Mouse (Mus musculus) liver, adult 2 months (tissue): Measurements from ENCODE around the gene Spata17. TPM values are rescaled to one million over a fixed set of nuclear protein-coding genes. Genes with fewer than 3 reads are reported as not detected.

Experiments
- DNase-seq: peaks from one replicate; pipeline ENCODE4 v3.0.0-alpha.2; 2011; ENCODE audit warnings: low read depth, low spot score; ENCODE audit errors: extremely low read depth
- H3K27ac ChIP-seq: fragments of 200-500 bp; replicated peaks from 2 replicates; pipeline ENCODE4 v1.5.1; 2012; ENCODE audit warnings: low read depth, mild to moderate bottlenecking, control low read depth, inconsistent platforms, low read length; ENCODE audit not compliant: insufficient read depth
- H3K27me3 ChIP-seq: fragments of 200-500 bp; 2 replicates; pipeline ENCODE4 v1.6.1; 2012; ENCODE audit warnings: mild to moderate bottlenecking, moderate library complexity, low read length, inconsistent platforms; ENCODE audit not compliant: control insufficient read depth, insufficient read depth
- H3K36me3 ChIP-seq: fragments of 200-500 bp; 2 replicates; pipeline ENCODE4 v1.6.1; 2012; ENCODE audit warnings: low read length, inconsistent platforms; ENCODE audit not compliant: control insufficient read depth, insufficient read depth
- H3K4me1 ChIP-seq: fragments of 200-500 bp; 2 replicates; pipeline ENCODE4 v1.6.1; 2011; ENCODE audit warnings: low read length; ENCODE audit not compliant: control insufficient read depth, insufficient read depth
- H3K4me3 ChIP-seq: fragments of 200-500 bp; 2 replicates; pipeline ENCODE4 v1.5.1; 2011; ENCODE audit warnings: low read depth, mild to moderate bottlenecking, control low read depth, low read length, moderate library complexity; ENCODE audit not compliant: insufficient read depth
- H3K79me2 ChIP-seq: fragments of 200-500 bp; 2 replicates; pipeline ENCODE4 v1.6.1; 2012; ENCODE audit warnings: inconsistent platforms, mild to moderate bottlenecking, low read length, moderate library complexity; ENCODE audit not compliant: control insufficient read depth, insufficient read depth
- H3K9ac ChIP-seq: fragments of 200-500 bp; 2 replicates; pipeline ENCODE4 v1.6.1; 2012; ENCODE audit warnings: low read depth, mild to moderate bottlenecking, control low read depth, inconsistent platforms, low read length
- CTCF ChIP-seq: fragments of 200-500 bp; IDR thresholded peaks from 2 replicates; pipeline ENCODE4 v1.5.1; 2011; ENCODE audit warnings: low read depth, low read length, control low read depth
- POLR2A ChIP-seq: fragments of 200-500 bp; IDR thresholded peaks from 2 replicates; pipeline ENCODE4 v1.6.1; 2011; ENCODE audit warnings: low read length, control low read depth; ENCODE audit not compliant: insufficient read depth; ENCODE audit errors: extremely low read depth
- WGBS: fragments of 180-500 bp; shearing (Covaris S2); methylation state at CpG from one replicate; pipeline ENCODE4 v1.1.7; 2018; 5-methylcytosine and 5-hydroxymethylcytosine counted together
- polyA plus RNA-seq: library from polyadenylated mRNA; depleted of rRNA; stranded (reverse); fragments of >200 nt; gene quantifications from 2 replicates; pipeline ENCODE4 v1.2.3, GENCODE M21; 2012
- total RNA-seq: library from RNA; depleted of rRNA; stranded (reverse); fragments of >200 nt; gene quantifications from 2 replicates; pipeline ENCODE4 v1.2.3, GENCODE M21; 2014

Spata17 gene
- total and polyA plus RNA-seq, 2 experiments, result 0.83 TPM; not detected in 1

- TF ChIP-seq POLR2A, result no peak
- no peak for TF ChIP-seq CTCF
- 83% methylated on average over 9 of the region's 9 CpGs for WGBS
- no peaks in the 10 kb centered on the region for H3K4me1 ChIP-seq
Observed at GRCm38 (mm10) chr1:187077352-187077751, 137.9 kb downstream of the Spata17 start.

GRCm38 (mm10) chr1:187077043-187077334 lies 138.3 kb downstream of the Spata17 start:
- no peak for DNase-seq
- Histone ChIP-seq H3K36me3 (no peaks in the 10 kb centered on the region), H3K9ac (no peak overlapping the region), H3K27me3 (no peaks in the 10 kb centered on the region), H3K27ac (no peak overlapping the region), H3K79me2 (no peaks in the 10 kb centered on the region), H3K4me1 (no peaks in the 10 kb centered on the region), H3K4me3 (no peak overlapping the region)
- TF ChIP-seq CTCF, result no peak
- no peak for TF ChIP-seq POLR2A
- WGBS, result 86% methylated on average over 3 of the region's 3 CpGs

More at GRCm38 (mm10) chr1:187077352-187077751, 137.9 kb downstream of the Spata17 start:
- H3K36me3 ChIP-seq, result no peaks in the 10 kb centered on the region
- no peak for DNase-seq
- H3K79me2 ChIP-seq, result no peaks in the 10 kb centered on the region
- no peak overlapping the region for H3K4me3 ChIP-seq
- H3K27ac ChIP-seq, result no peak overlapping the region
- no peak overlapping the region for H3K9ac ChIP-seq
- no peaks in the 10 kb centered on the region for H3K27me3 ChIP-seq

GRCm38 (mm10) chr1:187076198-187077042 lies 138.8 kb downstream of the Spata17 start:
- DNase-seq, result no peak
- Histone ChIP-seq H3K27ac (no peak overlapping the region), H3K79me2 (no peaks in the 10 kb centered on the region), H3K9ac (no peak overlapping the region), H3K4me3 (no peak overlapping the region), H3K27me3 (no peaks in the 10 kb centered on the region), H3K4me1 (no peaks in the 10 kb centered on the region), H3K36me3 (no peaks in the 10 kb centered on the region)
- TF ChIP-seq POLR2A (no peak), CTCF (no peak)
- WGBS, result 87% methylated on average over 3 of the region's 3 CpGs

GRCm38 (mm10) chr1:187059874-187060273 lies 155.4 kb downstream of the Spata17 start:
- WGBS, result 82% methylated on average over 1 of the region's 1 CpGs
- Histone ChIP-seq H3K4me3 (no peak overlapping the region), H3K9ac (no peak overlapping the region), H3K79me2 (no peaks in the 10 kb centered on the region), H3K36me3 (no peaks in the 10 kb centered on the region), H3K27ac (no peak overlapping the region), H3K27me3 (no peaks in the 10 kb centered on the region), H3K4me1 (no peaks in the 10 kb centered on the region)
- peak; percentile 27 for DNase-seq
- TF ChIP-seq CTCF (no peak), POLR2A (no peak)

- Histone ChIP-seq H3K4me3 (no peak overlapping the region), H3K27ac (no peak overlapping the region), H3K79me2 (no peaks in the 10 kb centered on the region), H3K4me1 (no peaks in the 10 kb centered on the region), H3K36me3 (no peaks in the 10 kb centered on the region), H3K9ac (no peak overlapping the region), H3K27me3 (no peaks in the 10 kb centered on the region)
- WGBS, result 78% methylated on average over 2 of the region's 2 CpGs
- TF ChIP-seq CTCF (no peak), POLR2A (no peak)
- DNase-seq, result no peak
Observed at GRCm38 (mm10) chr1:187054333-187054732, 160.9 kb downstream of the Spata17 start.

GRCm38 (mm10) chr1:187053862-187054261 lies 161.4 kb downstream of the Spata17 start:
- DNase-seq, result no peak
- no peak overlapping the region for H3K4me3 ChIP-seq
- H3K4me1 ChIP-seq, result no peaks in the 10 kb centered on the region
- no peak for TF ChIP-seq POLR2A
- no peak for TF ChIP-seq CTCF
- H3K79me2 ChIP-seq, result no peaks in the 10 kb centered on the region
- no peak overlapping the region for H3K9ac ChIP-seq
- H3K27ac ChIP-seq, result no peak overlapping the region
- 86% methylated on average over 3 of the region's 3 CpGs for WGBS
- no peaks in the 10 kb centered on the region for H3K27me3 ChIP-seq
- no peaks in the 10 kb centered on the region for H3K36me3 ChIP-seq
